Mouse (Mus musculus): ENCODE measurements around the gene Kcnk2. TPM values are rescaled to one million over a fixed set of nuclear protein-coding genes. Genes with fewer than 3 reads are reported as not detected.

The Kcnk2 gene
- polyA plus RNA-seq, 1 experiment from 2014 or later = 1.0 TPM

GRCm38 (mm10) chr1:189403139-189403538 is 1.1 kb upstream of the Kcnk2 start:
- no peak overlapping the region for H3K4me2 ChIP-seq (replicated peaks; ENCODE audit: low read depth)
- ATAC-seq (ENCODE audit: low FRiP score, low TSS enrichment) = no peak
- no peaks in the 10 kb centered on the region for H3K9me3 ChIP-seq (ENCODE audit: control insufficient read depth, low read length)
- 68% methylated on average over 4 of the region's 4 CpGs for WGBS
- H3K4me3 ChIP-seq (ENCODE audit: low read depth, low read length) = no peak overlapping the region
- no peaks in the 10 kb centered on the region for H3K36me3 ChIP-seq (ENCODE audit: control insufficient read depth, insufficient read depth, low read length)
- no peak for DNase-seq (ENCODE audit: low spot score)
- no peak overlapping the region for H3K27ac ChIP-seq (replicated peaks)
- no peaks in the 10 kb centered on the region for H3K27me3 ChIP-seq (ENCODE audit: control insufficient read depth, insufficient read depth, low read length)
- H3K9ac ChIP-seq (ENCODE audit: low read length) = no peak overlapping the region
- no peaks in the 10 kb centered on the region for H3K4me1 ChIP-seq (replicated peaks; ENCODE audit: control insufficient read depth, insufficient read depth)
- TF ChIP-seq CTCF (IDR thresholded peaks at IDR 0.05; ENCODE audit: low read depth) (no peak), EP300 (optimal IDR thresholded peaks at IDR 0.05) (no peak)

DNA sequence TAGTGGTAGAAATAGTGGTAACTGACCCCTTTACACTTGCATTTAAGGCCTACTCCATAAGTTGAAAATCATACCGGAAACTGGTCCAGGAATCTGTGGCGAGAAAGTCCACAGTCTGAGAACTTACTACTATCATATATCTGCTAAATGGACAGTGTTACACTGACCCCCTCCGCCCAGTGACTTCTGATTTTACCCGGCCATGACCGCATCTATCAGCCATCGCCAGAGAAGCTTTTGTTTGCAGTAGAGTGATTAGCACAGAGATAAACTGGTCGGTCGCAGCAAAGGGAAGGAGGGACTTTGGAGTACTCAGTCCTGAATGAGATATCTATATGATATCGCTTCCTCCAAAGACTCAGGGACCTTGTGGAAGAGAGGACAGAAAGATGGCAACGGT is 15.2 kb downstream of the Kcnk2 start:
- H3K9me3 ChIP-seq (ENCODE audit: control insufficient read depth, low read length) = no peaks in the 10 kb centered on the region
- H3K36me3 ChIP-seq (ENCODE audit: control insufficient read depth, insufficient read depth, low read length) = no peaks in the 10 kb centered on the region
- ATAC-seq (ENCODE audit: low FRiP score, low TSS enrichment) (no peak), DNase-seq (ENCODE audit: low spot score) (no peak)
- no peaks in the 10 kb centered on the region for H3K27me3 ChIP-seq (ENCODE audit: control insufficient read depth, insufficient read depth, low read length)
- no peak overlapping the region for H3K9ac ChIP-seq (ENCODE audit: low read length)
- no peaks in the 10 kb centered on the region for H3K4me1 ChIP-seq (replicated peaks; ENCODE audit: control insufficient read depth, insufficient read depth)
- no peak overlapping the region for H3K4me2 ChIP-seq (replicated peaks; ENCODE audit: low read depth)
- 66% methylated on average over 10 of the region's 10 CpGs for WGBS
- H3K4me3 ChIP-seq (ENCODE audit: low read depth, low read length) = no peak overlapping the region
- H3K27ac ChIP-seq (replicated peaks) = no peak overlapping the region
- TF ChIP-seq CTCF (IDR thresholded peaks at IDR 0.05; ENCODE audit: low read depth) (no peak), EP300 (optimal IDR thresholded peaks at IDR 0.05) (no peak)

DNA sequence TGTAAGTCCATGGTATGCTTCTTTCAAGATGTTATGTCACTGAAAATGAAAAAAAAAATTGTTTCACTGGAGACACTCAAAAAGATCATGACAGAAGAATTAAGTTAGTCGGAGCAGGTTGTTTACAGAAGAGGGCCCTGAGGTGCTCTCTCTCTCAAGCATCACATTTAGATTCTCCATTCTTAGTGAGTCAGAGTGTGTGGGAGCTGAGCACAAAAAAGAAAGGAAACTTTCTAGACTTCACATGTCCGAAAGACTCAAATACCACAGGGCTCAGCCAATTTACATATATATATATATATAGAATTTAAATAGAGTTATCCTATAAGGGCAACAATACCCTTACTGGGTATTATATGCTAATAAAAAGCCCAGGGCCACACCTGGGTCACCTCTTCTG is 15.9 kb downstream of the Kcnk2 start:
- Histone ChIP-seq H3K4me2 (replicated peaks; ENCODE audit: low read depth) (no peak overlapping the region), H3K36me3 (ENCODE audit: control insufficient read depth, insufficient read depth, low read length) (no peaks in the 10 kb centered on the region), H3K4me1 (replicated peaks; ENCODE audit: control insufficient read depth, insufficient read depth) (no peaks in the 10 kb centered on the region), H3K27ac (replicated peaks) (no peak overlapping the region), H3K9me3 (ENCODE audit: control insufficient read depth, low read length) (no peaks in the 10 kb centered on the region), H3K4me3 (ENCODE audit: low read depth, low read length) (no peak overlapping the region), H3K27me3 (ENCODE audit: control insufficient read depth, insufficient read depth, low read length) (no peaks in the 10 kb centered on the region), H3K9ac (ENCODE audit: low read length) (no peak overlapping the region)
- ATAC-seq (ENCODE audit: low FRiP score, low TSS enrichment) (no peak), DNase-seq (ENCODE audit: low spot score) (no peak)
- TF ChIP-seq CTCF (IDR thresholded peaks at IDR 0.05; ENCODE audit: low read depth) (no peak), EP300 (optimal IDR thresholded peaks at IDR 0.05) (no peak)
- 71% methylated on average over 2 of the region's 2 CpGs for WGBS

DNA sequence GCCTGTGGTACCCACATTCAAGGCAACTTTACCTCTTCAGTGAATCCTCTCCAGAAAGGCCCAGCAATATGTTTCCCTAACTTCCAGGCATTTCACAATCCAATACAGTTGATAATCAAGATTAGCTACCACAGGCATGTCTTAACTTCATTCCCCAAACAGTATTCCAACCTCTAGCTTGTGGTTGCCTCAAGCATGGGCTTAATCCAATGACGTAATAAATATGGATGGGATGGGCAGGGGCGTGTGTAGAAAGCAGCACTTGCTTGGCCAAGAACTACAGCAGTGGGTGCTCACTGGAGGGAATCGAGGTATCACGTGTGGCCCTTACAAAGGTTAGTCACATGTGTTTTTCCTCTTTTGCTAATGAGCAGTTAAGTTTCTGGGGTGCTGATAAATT is 34.4 kb downstream of the Kcnk2 start:
- H3K4me1 ChIP-seq (replicated peaks; ENCODE audit: control insufficient read depth, insufficient read depth) = no peaks in the 10 kb centered on the region
- no peaks in the 10 kb centered on the region for H3K36me3 ChIP-seq (ENCODE audit: control insufficient read depth, insufficient read depth, low read length)
- WGBS = 79% methylated on average over 4 of the region's 4 CpGs
- no peak overlapping the region for H3K4me3 ChIP-seq (ENCODE audit: low read depth, low read length)
- no peak overlapping the region for H3K9ac ChIP-seq (ENCODE audit: low read length)
- no peak for TF ChIP-seq CTCF (IDR thresholded peaks at IDR 0.05; ENCODE audit: low read depth)
- TF ChIP-seq EP300 (optimal IDR thresholded peaks at IDR 0.05) = no peak
- no peaks in the 10 kb centered on the region for H3K27me3 ChIP-seq (ENCODE audit: control insufficient read depth, insufficient read depth, low read length)
- H3K4me2 ChIP-seq (replicated peaks; ENCODE audit: low read depth) = no peak overlapping the region
- no peaks in the 10 kb centered on the region for H3K9me3 ChIP-seq (ENCODE audit: control insufficient read depth, low read length)
- DNase-seq (ENCODE audit: low spot score) (no peak), ATAC-seq (ENCODE audit: low FRiP score, low TSS enrichment) (no peak)
- no peak overlapping the region for H3K27ac ChIP-seq (replicated peaks)

DNA sequence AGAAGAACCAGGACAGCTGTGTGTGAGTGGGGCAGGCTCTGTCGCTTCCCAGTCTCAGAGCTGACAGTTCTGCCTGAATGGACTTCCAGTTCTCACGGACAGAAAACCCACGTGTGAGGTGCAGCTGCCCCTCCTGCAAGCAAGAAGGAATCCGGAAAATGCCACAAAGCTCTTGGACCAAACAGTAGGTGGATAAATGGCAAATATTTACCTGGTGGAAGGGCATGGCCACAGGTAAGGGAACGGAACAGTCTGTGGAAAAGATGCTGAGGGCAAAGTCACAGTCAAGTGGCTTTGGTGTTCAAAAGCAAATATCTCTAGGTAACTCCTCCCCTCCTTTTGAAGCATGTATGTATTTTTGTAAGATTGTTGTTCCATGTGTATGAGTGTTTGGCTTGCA is 37.9 kb downstream of the Kcnk2 start:
- H3K4me1 ChIP-seq (replicated peaks; ENCODE audit: control insufficient read depth, insufficient read depth) = no peaks in the 10 kb centered on the region
- TF ChIP-seq CTCF (IDR thresholded peaks at IDR 0.05; ENCODE audit: low read depth) (no peak), EP300 (optimal IDR thresholded peaks at IDR 0.05) (no peak)
- DNase-seq (ENCODE audit: low spot score) (peak; percentile 21), ATAC-seq (ENCODE audit: low FRiP score, low TSS enrichment) (peak; percentile 64; the same call in 1 of the 2 replicates)
- no peaks in the 10 kb centered on the region for H3K27me3 ChIP-seq (ENCODE audit: control insufficient read depth, insufficient read depth, low read length)
- H3K4me3 ChIP-seq (ENCODE audit: low read depth, low read length) = no peak overlapping the region
- H3K36me3 ChIP-seq (ENCODE audit: control insufficient read depth, insufficient read depth, low read length) = no peaks in the 10 kb centered on the region
- H3K9ac ChIP-seq (ENCODE audit: low read length) = no peak overlapping the region
- H3K4me2 ChIP-seq (replicated peaks; ENCODE audit: low read depth) = no peak overlapping the region
- WGBS = 61% methylated on average over 5 of the region's 5 CpGs
- H3K27ac ChIP-seq (replicated peaks) = no peak overlapping the region
- no peaks in the 10 kb centered on the region for H3K9me3 ChIP-seq (ENCODE audit: control insufficient read depth, low read length)

GRCm38 (mm10) chr1:189362579-189362978 is 39.5 kb downstream of the Kcnk2 start:
- Histone ChIP-seq H3K4me1 (replicated peaks; ENCODE audit: control insufficient read depth, insufficient read depth) (no peaks in the 10 kb centered on the region), H3K36me3 (ENCODE audit: control insufficient read depth, insufficient read depth, low read length) (no peaks in the 10 kb centered on the region), H3K9ac (ENCODE audit: low read length) (no peak overlapping the region), H3K9me3 (ENCODE audit: control insufficient read depth, low read length) (no peaks in the 10 kb centered on the region), H3K27me3 (ENCODE audit: control insufficient read depth, insufficient read depth, low read length) (no peaks in the 10 kb centered on the region), H3K4me3 (ENCODE audit: low read depth, low read length) (no peak overlapping the region), H3K4me2 (replicated peaks; ENCODE audit: low read depth) (no peak overlapping the region), H3K27ac (replicated peaks) (no peak overlapping the region)
- DNase-seq (ENCODE audit: low spot score) (no peak), ATAC-seq (ENCODE audit: low FRiP score, low TSS enrichment) (no peak)
- TF ChIP-seq EP300 (optimal IDR thresholded peaks at IDR 0.05) (no peak), CTCF (IDR thresholded peaks at IDR 0.05; ENCODE audit: low read depth) (no peak)
- 64% methylated on average over 6 of the region's 6 CpGs for WGBS

Data from stomach, postnatal 0 days (tissue).